Mouse (Mus musculus) megakaryocyte, embryonic 14.5 days (primary cell): ENCODE data around the gene Jph4. TPM values are rescaled to one million over a fixed set of nuclear protein-coding genes. Genes with fewer than 3 reads are reported as not detected.
A peak's percentile ranks its signal among the peaks of the same experiment; 100 is the strongest.

Experiments
- H3K27me3 ChIP-seq: replicated peaks from 2 replicates; pipeline ENCODE3; 2012; ENCODE audit warnings: inconsistent platforms
- H3K36me3 ChIP-seq: replicated peaks from 2 replicates; pipeline ENCODE3; 2012; ENCODE audit warnings: low read length, inconsistent platforms, mixed read lengths
- H3K4me1 ChIP-seq: 2 replicates; pipeline ENCODE4 v1.6.1; 2012; ENCODE audit warnings: inconsistent platforms
- H3K4me3 ChIP-seq: replicated peaks from 2 replicates; pipeline ENCODE3; 2012; ENCODE audit warnings: moderate library complexity, mild to moderate bottlenecking, inconsistent platforms
- H3K9me3 ChIP-seq: 2 replicates; pipeline ENCODE4 v1.6.1; 2012; ENCODE audit warnings: inconsistent platforms
- FLI1 ChIP-seq: IDR thresholded peaks from 2 replicates; pipeline ENCODE4 v1.6.1; 2012; ENCODE audit warnings: low read length, inconsistent platforms, mixed read lengths
- GATA1 ChIP-seq: IDR thresholded peaks from 3 replicates; pipeline ENCODE4 v1.6.1; 2012; ENCODE audit warnings: mixed read lengths, low read length, inconsistent platforms, borderline replicate concordance
- polyA plus RNA-seq: library from polyadenylated mRNA; stranded (reverse); fragments of >175 nt; gene quantifications from 2 replicates; pipeline ENCODE4 v1.2.3, GENCODE M21; 2012; ENCODE audit warnings: low replicate concordance; ENCODE audit not compliant: insufficient read depth

Gene Jph4
- polyA plus RNA-seq, 1 experiment = 0.21 TPM

DNA sequence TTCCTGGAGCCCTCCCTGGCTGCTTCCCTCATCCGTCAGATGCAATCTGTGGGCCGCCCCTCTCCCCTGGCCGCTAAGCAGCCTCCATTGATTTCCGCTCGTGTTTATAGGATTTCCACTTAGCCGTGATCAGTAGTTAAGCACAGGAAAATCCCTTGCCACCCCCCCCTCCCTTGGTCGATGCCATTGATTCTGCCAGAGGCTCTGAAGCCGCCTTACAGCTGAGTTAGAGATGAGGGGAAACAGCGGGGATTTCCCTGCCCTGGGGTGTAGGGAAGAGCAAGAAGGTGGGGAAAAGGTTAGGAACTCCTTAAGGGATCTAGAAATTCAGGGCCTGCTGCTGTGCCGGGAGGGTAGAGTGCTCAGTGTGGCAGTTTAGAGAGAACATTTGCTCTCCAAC, 19.1 kb downstream of the Jph4 start:
- no peaks in the 10 kb centered on the region for H3K27me3 ChIP-seq
- peaks cover 62% of the 10 kb centered on the region for H3K4me1 ChIP-seq
- H3K9me3 ChIP-seq = no peaks in the 10 kb centered on the region
- no peak for TF ChIP-seq FLI1
- TF ChIP-seq GATA1 = no peak
- no peak overlapping the region for H3K4me3 ChIP-seq
- peaks cover 62% of the 10 kb centered on the region for H3K36me3 ChIP-seq

DNA sequence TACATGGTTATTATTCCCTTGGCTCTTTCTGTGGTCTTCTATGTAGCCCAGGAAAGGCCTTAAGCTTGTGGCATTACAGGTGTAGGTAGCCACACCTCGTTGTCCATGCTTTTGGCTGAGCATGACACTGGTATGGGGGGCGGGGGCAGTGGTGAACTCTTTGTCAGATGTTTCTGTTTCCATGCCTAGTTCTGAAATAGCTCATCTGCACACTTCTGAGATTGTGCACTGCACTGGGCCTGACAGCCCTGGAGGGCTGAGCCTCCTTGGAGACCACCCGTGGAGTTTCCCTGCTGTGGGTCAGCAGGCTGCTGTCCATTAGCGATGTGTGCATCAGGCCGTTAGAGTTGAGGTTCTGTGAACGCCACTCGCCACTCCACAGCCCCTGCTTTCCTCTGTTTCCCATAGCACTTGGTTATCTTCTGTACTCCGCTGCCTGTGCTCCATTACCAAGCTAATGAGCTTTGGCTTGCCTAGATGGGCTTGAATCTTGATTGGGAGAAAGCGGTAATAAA, 20.1 kb downstream of the Jph4 start:
- Histone ChIP-seq H3K9me3 (no peaks in the 10 kb centered on the region), H3K36me3 (peaks cover 51% of the 10 kb centered on the region), H3K27me3 (no peaks in the 10 kb centered on the region), H3K4me1 (peaks cover 60% of the 10 kb centered on the region), H3K4me3 (peak overlapping the region; percentile 43)
- no peak for TF ChIP-seq GATA1
- no peak for TF ChIP-seq FLI1

DNA sequence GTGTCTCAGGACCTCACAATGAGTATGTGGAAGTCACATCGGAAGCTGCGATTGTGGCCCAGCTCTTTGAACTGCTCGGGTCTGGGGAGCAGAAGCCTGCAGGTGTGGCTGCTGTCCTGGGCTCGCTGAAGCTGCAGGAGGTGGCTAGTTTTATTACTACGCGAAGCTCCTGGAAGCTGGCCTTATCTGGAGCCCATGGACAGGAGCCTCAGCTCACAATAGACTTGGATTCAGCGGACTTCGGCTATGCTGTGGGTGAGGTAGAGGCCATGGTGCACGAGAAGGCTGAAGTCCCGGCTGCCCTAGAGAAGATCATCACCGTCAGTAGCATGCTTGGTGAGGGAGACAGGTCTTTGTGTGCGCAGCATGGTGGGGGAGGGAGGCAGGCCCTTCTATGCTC, 21.1 kb downstream of the Jph4 start:
- Histone ChIP-seq H3K4me1 (peaks cover 62% of the 10 kb centered on the region), H3K36me3 (peaks cover 42% of the 10 kb centered on the region), H3K27me3 (no peaks in the 10 kb centered on the region), H3K4me3 (peak overlapping the region; percentile 93), H3K9me3 (no peaks in the 10 kb centered on the region)
- no peak for TF ChIP-seq FLI1
- TF ChIP-seq GATA1 = no peak

DNA sequence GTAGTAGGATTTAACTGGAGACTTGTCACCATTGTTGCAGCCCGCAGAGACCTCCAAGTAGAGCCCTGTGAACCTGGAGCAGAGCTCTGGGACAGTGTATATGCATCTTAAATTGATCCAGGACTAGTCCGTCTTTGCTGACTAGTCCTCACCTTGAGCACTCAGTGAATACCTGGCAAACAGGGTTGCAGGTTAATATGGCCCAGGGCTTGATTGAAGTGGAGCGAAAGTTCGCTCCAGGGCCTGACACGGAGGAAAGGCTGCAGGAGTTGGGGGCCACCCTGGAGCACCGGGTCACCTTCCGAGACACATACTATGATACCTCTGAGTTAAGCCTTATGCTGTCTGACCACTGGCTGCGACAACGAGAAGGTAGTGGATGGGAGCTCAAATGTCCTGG, 21.5 kb downstream of the Jph4 start:
- Histone ChIP-seq H3K27me3 (no peaks in the 10 kb centered on the region), H3K9me3 (no peaks in the 10 kb centered on the region), H3K36me3 (peaks cover 38% of the 10 kb centered on the region), H3K4me3 (peak overlapping the region; percentile 93), H3K4me1 (peaks cover 66% of the 10 kb centered on the region)
- TF ChIP-seq GATA1 = no peak
- no peak for TF ChIP-seq FLI1

DNA sequence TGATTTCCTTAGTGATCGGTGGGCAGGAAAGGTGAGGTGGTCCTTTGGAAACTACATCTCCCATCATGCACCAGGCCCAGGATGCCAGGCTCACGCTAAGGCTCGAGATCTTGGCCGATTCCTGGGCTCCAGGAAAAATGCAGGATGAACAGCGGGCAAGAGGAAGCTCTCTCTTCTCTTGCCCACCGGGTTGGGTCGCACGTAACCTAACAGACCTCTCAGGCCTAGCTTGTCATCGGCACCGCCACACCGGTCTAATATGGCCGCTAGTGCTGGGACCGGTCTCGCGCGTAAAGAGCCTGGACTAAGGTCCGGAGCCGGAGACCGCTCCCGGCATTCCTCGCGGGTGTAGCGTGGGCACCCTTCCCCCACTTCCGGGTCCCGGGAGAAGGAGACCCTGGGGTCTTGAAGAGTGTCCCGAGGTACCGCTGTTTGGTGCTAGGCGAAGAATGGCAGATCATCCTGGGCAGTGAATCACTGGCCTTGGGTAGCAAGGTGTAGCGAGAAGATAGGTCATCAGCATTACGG, 22.0 kb downstream of the Jph4 start, which contains the start of gene Thtpa:
Thtpa (plus strand) TSS at position 81 of the 528 bp plus-strand sequence.
- peak within 1 kb of the TSS; percentile 93 for H3K4me3 ChIP-seq
- H3K27me3 ChIP-seq = no peaks in the 10 kb centered on the region
- H3K36me3 ChIP-seq = peaks cover 33% of the 10 kb centered on the region
- TF ChIP-seq FLI1 = no peak
- no peak for TF ChIP-seq GATA1
- peaks cover 71% of the 10 kb centered on the region for H3K4me1 ChIP-seq
- H3K9me3 ChIP-seq = no peaks in the 10 kb centered on the region

DNA sequence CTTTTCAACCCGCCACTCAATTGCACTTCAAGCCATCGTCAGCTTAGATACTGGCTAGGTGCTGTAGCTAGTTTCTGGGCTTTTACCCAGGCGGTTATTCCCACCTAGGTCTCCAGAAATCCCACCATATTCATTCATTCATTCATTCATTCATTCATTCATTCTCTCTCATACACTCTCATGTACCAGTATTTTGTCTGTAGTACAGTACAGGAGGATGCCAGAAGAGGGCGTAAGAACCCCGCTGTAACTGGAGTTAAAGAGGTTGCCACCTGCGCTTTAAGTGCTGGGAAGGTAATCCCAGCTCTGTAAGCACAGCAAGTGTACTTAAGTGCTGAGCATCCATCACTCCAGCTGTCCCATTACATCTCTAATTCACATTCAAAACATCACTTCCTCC, 22.8 kb downstream of the Jph4 start:
- no peaks in the 10 kb centered on the region for H3K9me3 ChIP-seq
- TF ChIP-seq FLI1 (no peak), GATA1 (no peak)
- peaks cover 80% of the 10 kb centered on the region for H3K4me1 ChIP-seq
- no peaks in the 10 kb centered on the region for H3K27me3 ChIP-seq
- peaks cover 24% of the 10 kb centered on the region for H3K36me3 ChIP-seq
- peak overlapping the region; percentile 93 for H3K4me3 ChIP-seq

DNA sequence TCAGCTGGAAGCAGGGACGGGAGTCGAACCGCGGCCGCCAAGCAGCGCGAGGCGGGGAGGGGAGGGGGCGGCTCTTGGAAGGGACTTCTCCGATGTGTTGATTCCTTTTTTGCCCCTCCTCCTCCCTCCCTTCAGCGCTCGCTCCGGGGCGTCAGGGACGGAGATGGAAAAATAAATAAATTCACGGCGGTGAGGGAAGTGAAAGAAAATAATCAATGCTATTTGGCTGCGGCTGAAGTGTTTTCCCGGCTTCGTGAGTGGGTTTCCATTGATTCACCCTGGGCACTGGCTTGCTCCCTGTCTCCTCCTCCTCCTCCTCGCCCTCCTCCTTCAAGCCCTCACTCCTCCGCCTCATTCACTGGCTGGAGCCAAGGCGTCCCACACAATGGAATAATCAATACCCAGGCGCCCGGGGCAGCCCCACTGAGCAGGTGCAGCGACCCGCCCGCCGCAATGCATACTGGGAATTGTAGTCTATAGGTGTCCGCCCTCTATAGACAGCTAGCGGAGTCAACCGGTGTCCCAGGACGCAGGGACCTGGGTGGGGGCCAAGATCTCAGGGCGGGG, 24.6 kb downstream of the Jph4 start, which contains the start of gene Zfhx2:
Zfhx2 (minus strand) TSS at position 314 of the 567 bp plus-strand sequence.
- H3K27me3 ChIP-seq = no peaks in the 10 kb centered on the region

DNA sequence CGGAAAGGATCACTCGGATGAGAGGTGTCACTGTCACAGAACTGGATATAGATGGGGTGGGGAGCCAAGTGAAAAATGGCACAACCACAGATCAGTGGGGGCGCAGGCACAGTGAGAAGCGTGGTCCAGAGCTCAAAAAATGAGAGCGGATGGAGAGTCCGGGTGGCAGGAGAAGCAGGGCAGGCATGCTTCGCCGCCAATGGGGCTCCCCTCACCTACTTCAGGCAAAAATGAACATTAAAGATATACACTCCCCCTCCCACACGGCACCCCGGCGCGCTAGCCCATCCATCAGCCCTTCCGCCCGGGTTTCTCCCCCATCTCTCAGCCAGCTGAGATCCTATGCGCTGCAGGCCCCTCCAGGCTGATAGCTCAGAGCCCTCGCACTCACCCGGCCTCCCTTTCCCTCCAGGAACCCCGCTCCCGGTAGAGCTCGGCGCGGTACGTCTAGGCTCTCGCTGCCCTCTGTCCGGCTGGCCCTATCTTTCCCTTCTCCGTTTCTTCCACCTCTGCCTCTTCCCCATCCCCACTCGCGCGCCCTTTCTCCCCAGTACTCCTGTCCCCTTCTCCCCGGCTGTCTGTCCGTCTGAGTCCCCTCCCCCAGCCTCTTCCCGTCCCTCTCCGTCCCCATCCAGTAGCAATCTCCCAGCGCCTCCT, 25.4 kb downstream of the Jph4 start:
- Histone ChIP-seq H3K4me3 (peak overlapping the region; percentile 96), H3K36me3 (no peaks in the 10 kb centered on the region), H3K27me3 (no peaks in the 10 kb centered on the region), H3K9me3 (no peaks in the 10 kb centered on the region), H3K4me1 (peaks cover 84% of the 10 kb centered on the region)
- TF ChIP-seq GATA1 (no peak), FLI1 (no peak)

More for the DNA sequence above, 24.6 kb downstream of the Jph4 start, which contains the start of gene Zfhx2:
- no peak for TF ChIP-seq GATA1
- TF ChIP-seq FLI1 = no peak
- Histone ChIP-seq H3K4me3 (peak within 1 kb of the TSS; percentile 96), H3K4me1 (peaks cover 84% of the 10 kb centered on the region), H3K9me3 (no peaks in the 10 kb centered on the region), H3K36me3 (peaks cover 6% of the 10 kb centered on the region)

DNA sequence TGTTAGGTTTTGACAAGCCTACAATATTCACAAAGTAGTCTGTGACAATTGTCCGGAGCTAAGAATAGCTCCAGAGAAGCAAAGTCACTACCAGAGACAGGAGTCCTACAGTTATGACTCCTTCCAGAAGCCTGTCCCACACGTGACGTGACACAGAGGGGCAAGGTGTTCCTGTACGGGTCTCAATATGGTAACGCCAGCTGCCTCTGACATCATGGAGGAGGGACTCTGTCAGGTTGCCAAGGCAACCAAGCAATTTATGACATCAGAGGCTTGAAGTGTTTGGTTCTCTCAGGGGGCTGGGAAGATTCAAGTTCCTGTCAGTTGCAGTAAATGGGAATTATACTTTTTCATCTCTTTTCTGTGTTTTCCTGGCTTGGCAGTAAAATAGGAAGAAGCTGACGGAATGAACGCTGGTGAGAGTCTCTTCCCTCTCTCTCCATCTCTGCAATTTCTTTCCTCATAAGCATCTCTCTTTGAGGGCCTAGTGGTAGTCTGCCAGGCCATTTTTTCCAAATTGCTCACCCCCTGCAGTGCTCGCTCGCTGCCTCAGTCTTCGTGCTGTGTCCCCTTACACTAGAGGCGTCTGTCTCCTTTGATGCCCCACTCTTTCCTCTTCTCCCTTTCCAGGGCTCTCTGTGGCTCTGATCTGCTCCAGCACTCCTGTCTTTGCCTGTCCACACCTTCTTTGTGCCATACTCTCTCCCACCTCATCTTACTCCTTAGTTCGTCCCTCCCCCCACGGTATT, 27.4 kb downstream of the Jph4 start:
- Histone ChIP-seq H3K27me3 (no peaks in the 10 kb centered on the region), H3K36me3 (no peaks in the 10 kb centered on the region), H3K4me3 (peak overlapping the region; percentile 70), H3K4me1 (peaks cover 82% of the 10 kb centered on the region), H3K9me3 (no peaks in the 10 kb centered on the region)
- no peak for TF ChIP-seq GATA1
